8 mouse cellular contexts compared by ENCODE assay signal in genomic region chr11:75178011-75178410, GRCm38 (mm10). TPM values are rescaled to one million over a fixed set of nuclear protein-coding genes. Genes with fewer than 3 reads are reported as not detected.
DNase-seq lines count a peak whose midpoint lies in the region; ATAC-seq and TF ChIP-seq lines count a peak whose summit lies in the region.

No protein-coding gene starts in this region.

- peak overlapping the region; percentile 73 for H3K4me2 ChIP-seq in heart, embryonic 14.5 days (ENCODE audit: low read length)
- H3K4me2 ChIP-seq in liver, postnatal 0 days (ENCODE audit: low read depth, low read length) = peak overlapping the region; percentile 94

- H3K36me3 ChIP-seq in heart, embryonic 10.5 days = peaks cover 48% of the 10 kb centered on the region
- H3K36me3 ChIP-seq in ES-E14 (ENCODE audit: control insufficient read depth, insufficient read depth, low read length, poor library complexity, severe bottlenecking) = peaks cover 28% of the 10 kb centered on the region
- peaks cover 52% of the 10 kb centered on the region for H3K36me3 ChIP-seq in heart, embryonic 14.5 days (ENCODE audit: control insufficient read depth, insufficient read depth, low read length)
- peaks cover 12% of the 10 kb centered on the region for H3K36me3 ChIP-seq in liver, postnatal 0 days (replicated peaks; ENCODE audit: insufficient read depth, low read length)

- in situ Hi-C loops in ES-E14 (cut with MboI; ENCODE audit: low sequenced_read_pairs in 2 of 2, unreplicated experiment in 2 of 2) = no loop called here

- TF ChIP-seq CTCF in liver, postnatal 0 days (IDR thresholded peaks at IDR 0.05; ENCODE audit: low read depth) = no peak

- ATAC-seq in heart, embryonic 14.5 days (ENCODE audit: insufficient number of reproducible peaks, insufficient read depth, low FRiP score, low read depth) = no peak
- ATAC-seq in liver, postnatal 0 days = no peak
- ATAC-seq in granulocyte monocyte progenitor cell, adult 5-6 weeks (replicated peaks; ENCODE audit: poor library complexity, severe bottlenecking) = no peak

- WGBS in heart, embryonic 10.5 days = 48% methylated on average over 12 of the region's 12 CpGs
- WGBS in heart, embryonic 14.5 days = 52% methylated on average over 12 of the region's 12 CpGs
- 42% methylated on average over 12 of the region's 12 CpGs for WGBS in liver, postnatal 0 days (ENCODE audit: insufficient replicate concordance)

- DNase-seq in heart, embryonic 10.5 days (ENCODE audit: low spot score) = no peak
- DNase-seq in heart, adult 8-10 months (ENCODE audit: low spot score) = no peak
- no peak for DNase-seq in ES-E14 (ENCODE audit: low read depth, low spot score)
- no peak for DNase-seq in liver, postnatal 0 days
- DNase-seq in cerebellum, postnatal 25 days = no peak
- DNase-seq in layer of hippocampus, adult 11-12 months (ENCODE audit: low spot score) = no peak

- H3K27me3 ChIP-seq in heart, embryonic 10.5 days (ENCODE audit: insufficient read depth, poor library complexity, severe bottlenecking) = peaks cover 8% of the 10 kb centered on the region
- H3K27me3 ChIP-seq in heart, embryonic 14.5 days (ENCODE audit: control insufficient read depth, insufficient read depth, low read length) = peaks cover 5% of the 10 kb centered on the region
- H3K27me3 ChIP-seq in liver, postnatal 0 days (ENCODE audit: insufficient read depth, low read length) = peaks cover 15% of the 10 kb centered on the region

- H3K9me3 ChIP-seq in heart, embryonic 10.5 days = no peaks in the 10 kb centered on the region
- H3K9me3 ChIP-seq in ES-E14 (ENCODE audit: control insufficient read depth, insufficient read depth, low read depth, low read length) = no peaks in the 10 kb centered on the region
- H3K9me3 ChIP-seq in heart, embryonic 14.5 days (ENCODE audit: control insufficient read depth, low read length) = no peaks in the 10 kb centered on the region
- H3K9me3 ChIP-seq in liver, postnatal 0 days (ENCODE audit: low read length) = no peaks in the 10 kb centered on the region

- H3K27ac ChIP-seq in heart, embryonic 10.5 days = peak overlapping the region; percentile 91
- H3K27ac ChIP-seq in ES-E14 (ENCODE audit: insufficient read depth, low read depth, low read length, poor library complexity, severe bottlenecking) = peak overlapping the region; percentile 76
- peak overlapping the region in 1 of 2 experiments; percentile 75; a peak in 2 of 4 replicates for H3K27ac ChIP-seq in heart, embryonic 14.5 days (replicated peaks in 1 of 2; ENCODE audit: control insufficient read depth in 1 of 2, insufficient read depth in 1 of 2, low read depth in 2 of 2, low read length in 2 of 2)
- H3K27ac ChIP-seq in liver, postnatal 0 days (ENCODE audit: low read depth) = peak overlapping the region; percentile 63

- H3K4me1 ChIP-seq in heart, embryonic 10.5 days = peaks cover 30% of the 10 kb centered on the region
- peaks cover 2 to 11% of the 10 kb centered on the region in 2 experiments; a peak in 2 of 4 replicates for H3K4me1 ChIP-seq in ES-E14 (ENCODE audit: control insufficient read depth in 2 of 2, insufficient read depth in 2 of 2, low read length in 2 of 2, poor library complexity in 1 of 2)
- H3K4me1 ChIP-seq in heart, embryonic 14.5 days (ENCODE audit: control insufficient read depth in 2 of 2, insufficient read depth in 2 of 2, low read length in 2 of 2) = peaks cover 10 to 23% of the 10 kb centered on the region in 2 experiments
- peaks cover 23% of the 10 kb centered on the region for H3K4me1 ChIP-seq in liver, postnatal 0 days (ENCODE audit: insufficient read depth)

- no peak for TF ChIP-seq EP300 in liver, postnatal 0 days (IDR thresholded peaks at IDR 0.05; ENCODE audit: low read depth)

- peak overlapping the region; percentile 97 for H3K9ac ChIP-seq in ES-E14 (ENCODE audit: insufficient read depth, low read depth, low read length, poor library complexity, severe bottlenecking)
- H3K9ac ChIP-seq in heart, embryonic 14.5 days (ENCODE audit: low read length) = peak overlapping the region; percentile 88
- H3K9ac ChIP-seq in liver, postnatal 0 days (replicated peaks) = peak overlapping the region; percentile 82

- H3K4me3 ChIP-seq in heart, embryonic 10.5 days = peak overlapping the region; percentile 89
- H3K4me3 ChIP-seq in ES-E14 (ENCODE audit: insufficient read depth in 1 of 2, low read depth in 1 of 2, low read length in 2 of 2, poor library complexity in 1 of 2, severe bottlenecking in 1 of 2) = peak overlapping the region; percentile 92 to 100
- peak overlapping the region; percentile 75 to 77 for H3K4me3 ChIP-seq in heart, embryonic 14.5 days (ENCODE audit: control insufficient read depth in 1 of 2, insufficient read depth in 1 of 2, low read depth in 1 of 2, low read length in 2 of 2)
- peak overlapping the region; percentile 71 for H3K4me3 ChIP-seq in liver, postnatal 0 days (ENCODE audit: low read depth, low read length)

TF ChIP-seq in ES-E14, 5 proteins besides CTCF, POLR2A, EP300 and RAD21:
- TF ChIP-seq MAFK (IDR thresholded peaks at IDR 0.05; ENCODE audit: insufficient read depth, low read depth, low read length) = no peak
- no peak for TF ChIP-seq CHD2 (IDR thresholded peaks at IDR 0.05; ENCODE audit: low read depth, low read length)
- TF ChIP-seq HCFC1 (IDR thresholded peaks at IDR 0.05; ENCODE audit: borderline replicate concordance, insufficient read depth, low read length) = no peak
- no peak for TF ChIP-seq ZNF384 (IDR thresholded peaks at IDR 0.05; ENCODE audit: low read depth, low read length)
- no peak for TF ChIP-seq ZC3H11A (IDR thresholded peaks at IDR 0.05; ENCODE audit: borderline replicate concordance, low read depth, low read length)

RNA-seq across cellular contexts. Expression of gene Ovca2, which starts 0.6 kb away (rescaled TPM):
- 24.0 and 29.0 TPM in 2 replicates for polyA plus RNA-seq in heart, embryonic 10.5 days (2016; fragmentation: Nextera tagmentation; extraction: Ambion mirVana)
- total RNA-seq in heart, adult 8-10 months (2022) = 1 to 10 TPM; 5.6 to 6.9 (median 5.9) TPM
- 11.7 and 14.8 TPM in 2 replicates for total RNA-seq in ES-E14 (2012; rRNA removed)
- 19.4 and 19.7 TPM in 2 replicates for polyA plus RNA-seq in heart, embryonic 14.5 days (2014; fragmentation: Nextera tagmentation; extraction: Ambion mirVana)
- 12.4 and 13.6 TPM in 2 replicates for polyA plus RNA-seq in liver, postnatal 0 days (2015; fragmentation: Nextera tagmentation; extraction: Ambion mirVana)
- total RNA-seq in granulocyte monocyte progenitor cell, adult 5-6 weeks (2014; fragmentation: Nextera tagmentation) = 17.1 and 20.1 TPM in 2 replicates
- 16.1 and 16.4 TPM in 2 replicates for total RNA-seq in granulocyte monocyte progenitor cell, adult 5-6 weeks (2017)

RNA-seq across cellular contexts. Expression of gene Hic1, which starts 8.7 kb away (rescaled TPM):
- polyA plus RNA-seq in heart, embryonic 10.5 days (2016; fragmentation: Nextera tagmentation; extraction: Ambion mirVana) = 1.9 and 2.1 TPM in 2 replicates
- 10 to 100 TPM in 3 of 4 experiments, 1 to 10 TPM in 1; 7.6 to 19.4 (median 16.8) TPM for total RNA-seq in heart, adult 8-10 months (2022)
- total RNA-seq in ES-E14 (2012; rRNA removed) = 1.4 and 2.1 TPM in 2 replicates
- 6.4 and 6.8 TPM in 2 replicates for polyA plus RNA-seq in heart, embryonic 14.5 days (2014; fragmentation: Nextera tagmentation; extraction: Ambion mirVana)
- 1.1 and 1.5 TPM in 2 replicates for polyA plus RNA-seq in liver, postnatal 0 days (2015; fragmentation: Nextera tagmentation; extraction: Ambion mirVana)
- not detected in 2 replicates for total RNA-seq in granulocyte monocyte progenitor cell, adult 5-6 weeks (2014; fragmentation: Nextera tagmentation)
- not detected in 2 replicates for total RNA-seq in granulocyte monocyte progenitor cell, adult 5-6 weeks (2017)

RNA-seq across cellular contexts. Expression of gene Dph1, which starts 13.0 kb away (rescaled TPM):
- polyA plus RNA-seq in heart, embryonic 10.5 days (2016; fragmentation: Nextera tagmentation; extraction: Ambion mirVana) = 26.8 and 28.0 TPM in 2 replicates
- 10 to 100 TPM in 2 of 4 experiments, 1 to 10 TPM in 2; 8.1 to 11.2 (median 9.7) TPM for total RNA-seq in heart, adult 8-10 months (2022)
- 32.8 and 43.6 TPM in 2 replicates for total RNA-seq in ES-E14 (2012; rRNA removed)
- 23.1 and 23.7 TPM in 2 replicates for polyA plus RNA-seq in heart, embryonic 14.5 days (2014; fragmentation: Nextera tagmentation; extraction: Ambion mirVana)
- polyA plus RNA-seq in liver, postnatal 0 days (2015; fragmentation: Nextera tagmentation; extraction: Ambion mirVana) = 10.9 and 13.0 TPM in 2 replicates
- total RNA-seq in granulocyte monocyte progenitor cell, adult 5-6 weeks (2014; fragmentation: Nextera tagmentation) = 7.6 and 17.1 TPM in 2 replicates
- total RNA-seq in granulocyte monocyte progenitor cell, adult 5-6 weeks (2017) = 8.9 and 10.6 TPM in 2 replicates

RNA-seq across cellular contexts. Expression of gene Rtn4rl1, which starts 15.6 kb away (rescaled TPM):
- polyA plus RNA-seq in heart, embryonic 10.5 days (2016; fragmentation: Nextera tagmentation; extraction: Ambion mirVana) = 9.7 and 16.6 TPM in 2 replicates
- 1 to 10 TPM; 5.2 to 7.9 (median 6.8) TPM for total RNA-seq in heart, adult 8-10 months (2022)
- total RNA-seq in ES-E14 (2012; rRNA removed) = 1.0 and 1.1 TPM in 2 replicates
- polyA plus RNA-seq in heart, embryonic 14.5 days (2014; fragmentation: Nextera tagmentation; extraction: Ambion mirVana) = 17.0 and 17.3 TPM in 2 replicates
- polyA plus RNA-seq in liver, postnatal 0 days (2015; fragmentation: Nextera tagmentation; extraction: Ambion mirVana) = 1.5 and 2.0 TPM in 2 replicates
- total RNA-seq in granulocyte monocyte progenitor cell, adult 5-6 weeks (2014; fragmentation: Nextera tagmentation) = 0.37 and 1.0 TPM in 2 replicates
- total RNA-seq in granulocyte monocyte progenitor cell, adult 5-6 weeks (2017) = 0.15 TPM in 1 of 2 replicates, not detected in the other
